Mouse (Mus musculus): ENCODE measurements around the gene Gucy1b2. TPM values are rescaled to one million over a fixed set of nuclear protein-coding genes. Genes with fewer than 3 reads are reported as not detected.

The Gucy1b2 gene
- total RNA-seq, 1 experiment from 2014 or later, result not detected

- ATAC-seq (replicated peaks; ENCODE audit: low read depth, poor library complexity, severe bottlenecking), result no peak
These were observed 8.9 kb downstream of the Gucy1b2 start for GRCm38 (mm10) chr14:62447214-62447548.

GRCm38 (mm10) chr14:62446385-62447213, 9.5 kb downstream of the Gucy1b2 start:
- ATAC-seq (replicated peaks; ENCODE audit: low read depth, poor library complexity, severe bottlenecking), result no peak

DNA sequence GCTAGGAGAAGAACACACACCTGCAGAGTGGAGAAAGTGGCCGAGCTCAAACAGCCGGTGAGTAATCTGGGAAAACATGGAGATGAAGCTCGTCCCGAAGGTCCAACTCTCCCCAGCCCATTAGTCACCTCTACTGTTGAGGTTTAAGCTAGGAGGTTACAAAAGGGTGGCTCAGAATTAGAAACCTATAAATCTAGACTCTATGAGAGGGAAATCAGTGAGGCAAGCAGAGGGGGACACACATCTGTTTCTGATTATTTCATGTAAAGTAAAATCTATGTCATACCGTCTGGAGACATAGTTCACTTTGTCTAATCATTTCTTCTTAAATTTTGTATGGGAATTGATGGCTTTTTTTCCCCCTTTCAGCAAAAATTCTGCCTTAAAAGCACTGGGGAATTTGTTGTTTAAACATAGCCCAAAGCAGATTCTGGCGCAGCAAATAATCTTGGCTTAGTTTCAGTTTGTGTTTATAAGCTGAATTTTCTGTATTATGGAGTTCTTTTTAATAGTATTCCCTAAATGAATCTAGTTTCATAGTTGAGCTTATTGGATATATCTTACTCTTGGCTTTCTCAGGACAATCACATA, 12.2 kb downstream of the Gucy1b2 start:
- ATAC-seq (replicated peaks; ENCODE audit: low read depth, poor library complexity, severe bottlenecking), result no peak

GRCm38 (mm10) chr14:62442971-62443370, 13.1 kb downstream of the Gucy1b2 start:
- no peak for ATAC-seq (replicated peaks; ENCODE audit: low read depth, poor library complexity, severe bottlenecking)

GRCm38 (mm10) chr14:62440036-62440435, 16.1 kb downstream of the Gucy1b2 start:
- 0 out of 2 replicates have a peak, but pooled peaks have one; percentile 25 for ATAC-seq (replicated peaks; ENCODE audit: low read depth, poor library complexity, severe bottlenecking)

GRCm38 (mm10) chr14:62438236-62438635, 17.9 kb downstream of the Gucy1b2 start:
- ATAC-seq (replicated peaks; ENCODE audit: low read depth, poor library complexity, severe bottlenecking), result no peak

- no peak for ATAC-seq (replicated peaks; ENCODE audit: low read depth, poor library complexity, severe bottlenecking)
These were observed 18.3 kb downstream of the Gucy1b2 start for GRCm38 (mm10) chr14:62437806-62438205.

DNA sequence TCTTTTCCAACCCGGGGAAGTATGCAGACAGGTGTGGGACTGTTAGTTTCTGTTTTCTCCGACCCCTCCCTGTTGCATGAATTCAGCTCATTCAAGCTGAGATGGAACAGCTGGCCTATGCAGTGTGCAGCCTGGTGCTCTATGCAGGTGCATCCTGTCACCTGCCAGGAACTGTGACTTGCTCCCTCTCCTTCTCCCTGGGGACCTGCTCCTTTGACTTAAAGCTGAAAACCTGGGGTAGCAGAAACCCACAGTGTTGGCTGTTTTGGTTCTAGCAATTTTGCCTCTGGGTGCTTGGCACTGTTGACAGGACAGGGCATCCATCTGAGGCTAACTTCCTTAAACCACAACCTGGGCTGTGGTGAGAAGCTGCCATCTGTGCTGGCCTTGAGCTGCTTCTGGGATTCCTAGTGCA, 30.8 kb downstream of the Gucy1b2 start:
- ATAC-seq (replicated peaks; ENCODE audit: low read depth, poor library complexity, severe bottlenecking), result no peak

DNA sequence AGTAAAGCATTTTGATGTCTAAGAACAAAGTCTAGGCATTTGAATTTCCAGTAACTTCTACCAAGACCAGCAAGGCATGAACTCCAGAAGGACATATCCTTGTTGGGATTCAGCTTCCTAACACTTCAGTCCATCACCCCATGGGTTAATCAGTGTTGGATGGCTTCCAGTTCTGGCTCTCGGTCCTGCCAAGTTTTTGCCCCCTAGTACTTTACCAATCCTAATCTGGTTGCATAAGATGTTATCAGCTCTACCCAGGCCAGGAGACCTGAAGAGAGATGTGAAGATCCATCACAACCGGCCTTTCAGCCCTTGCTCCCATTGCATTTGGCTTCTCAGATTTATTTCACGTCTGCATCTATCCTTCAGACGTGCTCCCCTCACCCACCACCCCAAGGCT, 33.8 kb downstream of the Gucy1b2 start:
- no peak for ATAC-seq (replicated peaks; ENCODE audit: low read depth, poor library complexity, severe bottlenecking)

GRCm38 (mm10) chr14:62417501-62417900, 38.6 kb downstream of the Gucy1b2 start:
- no peak for ATAC-seq (replicated peaks; ENCODE audit: low read depth, poor library complexity, severe bottlenecking)

DNA sequence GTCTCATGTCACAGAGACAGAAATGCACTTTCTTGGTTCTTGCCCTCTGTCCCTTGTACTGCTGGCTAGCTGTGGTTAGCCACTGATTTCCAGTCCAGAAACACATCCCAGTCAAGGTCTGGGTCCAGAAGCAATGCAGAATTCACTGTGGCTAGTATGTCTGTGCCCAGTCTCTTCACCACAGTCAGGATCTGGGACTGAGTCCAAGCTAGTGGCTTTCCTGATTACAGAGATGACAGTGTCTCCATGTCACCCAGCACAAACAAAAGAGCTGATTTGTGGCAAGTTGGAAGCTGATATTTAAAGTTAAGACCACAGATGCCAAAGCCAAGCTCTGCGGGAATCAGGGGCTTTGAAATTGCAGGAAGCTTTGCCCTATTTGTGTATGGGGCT, 39.4 kb downstream of the Gucy1b2 start:
- ATAC-seq (replicated peaks; ENCODE audit: low read depth, poor library complexity, severe bottlenecking), result peak; percentile 72

GRCm38 (mm10) chr14:62416007-62416741, 39.9 kb downstream of the Gucy1b2 start:
- no peak for ATAC-seq (replicated peaks; ENCODE audit: low read depth, poor library complexity, severe bottlenecking)

- no peak for ATAC-seq (replicated peaks; ENCODE audit: low read depth, poor library complexity, severe bottlenecking)
These were observed 60.7 kb downstream of the Gucy1b2 start for GRCm38 (mm10) chr14:62395346-62395745.

GRCm38 (mm10) chr14:62392754-62393153, 63.3 kb downstream of the Gucy1b2 start:
- no peak for ATAC-seq (replicated peaks; ENCODE audit: low read depth, poor library complexity, severe bottlenecking)

GRCm38 (mm10) chr14:62389729-62390536, 66.2 kb downstream of the Gucy1b2 start:
- ATAC-seq (replicated peaks; ENCODE audit: low read depth, poor library complexity, severe bottlenecking), result no peak

GRCm38 (mm10) chr14:62389064-62389728, 66.9 kb downstream of the Gucy1b2 start:
- no peak for ATAC-seq (replicated peaks; ENCODE audit: low read depth, poor library complexity, severe bottlenecking)

DNA sequence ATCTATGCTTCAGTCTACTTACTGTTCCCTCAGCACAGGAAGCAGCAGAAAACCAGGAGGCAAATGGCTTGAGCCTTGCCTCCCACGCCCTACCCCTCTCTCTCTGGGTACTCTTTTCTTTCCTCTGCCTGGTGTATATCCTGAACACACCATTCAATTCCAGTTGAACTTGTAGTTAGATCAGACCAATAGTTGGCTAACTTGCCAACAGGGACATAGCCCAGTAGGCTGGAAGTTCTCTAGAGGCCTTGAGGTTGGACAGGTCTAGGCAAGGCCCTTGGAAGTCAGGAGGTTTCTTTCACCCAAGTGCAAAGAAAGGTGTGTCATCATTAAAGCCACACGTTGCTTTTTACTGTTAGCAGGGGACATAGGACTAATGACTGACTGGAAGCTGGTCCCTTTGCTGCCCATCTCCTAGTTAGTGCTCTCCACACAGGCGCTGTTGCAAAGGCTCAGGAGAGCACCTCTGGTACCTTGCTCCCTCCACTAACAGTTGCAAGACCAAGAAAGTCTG, 72.2 kb downstream of the Gucy1b2 start:
- no peak for ATAC-seq (replicated peaks; ENCODE audit: low read depth, poor library complexity, severe bottlenecking)

DNA sequence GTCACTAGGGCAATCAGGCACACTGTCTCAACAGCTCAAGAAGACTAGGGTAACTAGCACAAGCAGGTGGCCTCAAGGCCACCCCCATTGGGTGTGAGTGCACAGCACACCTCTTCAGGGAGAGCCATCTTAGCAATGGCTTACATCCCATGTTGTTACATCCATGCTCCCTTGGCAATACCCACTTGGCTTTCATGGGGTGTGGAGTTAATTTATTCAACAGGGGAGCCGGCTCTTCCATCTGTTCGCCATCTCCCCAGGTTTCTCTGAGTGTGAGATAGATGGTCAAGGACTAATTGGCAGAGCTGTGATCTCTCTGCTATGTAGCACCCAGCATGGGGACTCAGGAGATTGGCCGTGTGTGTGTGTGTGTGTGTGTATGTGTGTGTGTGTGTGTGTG, 73.0 kb downstream of the Gucy1b2 start:
- no peak for ATAC-seq (replicated peaks; ENCODE audit: low read depth, poor library complexity, severe bottlenecking)

GRCm38 (mm10) chr14:62380606-62381005, 75.5 kb downstream of the Gucy1b2 start:
- no peak for ATAC-seq (replicated peaks; ENCODE audit: low read depth, poor library complexity, severe bottlenecking)

DNA sequence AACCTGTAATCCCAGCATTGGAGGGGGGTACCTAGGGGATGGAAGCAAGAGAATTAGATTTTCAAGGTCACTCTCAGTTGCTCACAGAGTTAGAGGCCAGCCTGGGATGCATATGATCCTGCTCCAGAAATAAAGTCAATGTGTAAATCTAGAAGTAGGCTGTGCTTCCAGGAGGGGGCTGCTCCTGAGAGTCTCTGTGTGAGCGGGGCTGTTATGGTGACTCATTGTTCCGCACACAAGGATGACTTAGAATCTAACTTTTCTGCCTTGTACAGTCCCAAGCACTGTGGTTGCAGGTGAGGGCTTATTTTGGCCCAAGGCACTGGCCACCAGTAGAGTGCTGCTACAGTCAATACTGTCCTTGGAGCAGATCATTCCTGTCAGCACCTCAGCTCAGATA, 76.7 kb downstream of the Gucy1b2 start:
- no peak for ATAC-seq (replicated peaks; ENCODE audit: low read depth, poor library complexity, severe bottlenecking)
